Mouse (Mus musculus): ENCODE measurements around the gene Cse1l. TPM values are rescaled to one million over a fixed set of nuclear protein-coding genes. Genes with fewer than 3 reads are reported as not detected.

Cse1l gene
- polyA plus RNA-seq, 1 experiment from 2014 or later = 169 TPM

DNA sequence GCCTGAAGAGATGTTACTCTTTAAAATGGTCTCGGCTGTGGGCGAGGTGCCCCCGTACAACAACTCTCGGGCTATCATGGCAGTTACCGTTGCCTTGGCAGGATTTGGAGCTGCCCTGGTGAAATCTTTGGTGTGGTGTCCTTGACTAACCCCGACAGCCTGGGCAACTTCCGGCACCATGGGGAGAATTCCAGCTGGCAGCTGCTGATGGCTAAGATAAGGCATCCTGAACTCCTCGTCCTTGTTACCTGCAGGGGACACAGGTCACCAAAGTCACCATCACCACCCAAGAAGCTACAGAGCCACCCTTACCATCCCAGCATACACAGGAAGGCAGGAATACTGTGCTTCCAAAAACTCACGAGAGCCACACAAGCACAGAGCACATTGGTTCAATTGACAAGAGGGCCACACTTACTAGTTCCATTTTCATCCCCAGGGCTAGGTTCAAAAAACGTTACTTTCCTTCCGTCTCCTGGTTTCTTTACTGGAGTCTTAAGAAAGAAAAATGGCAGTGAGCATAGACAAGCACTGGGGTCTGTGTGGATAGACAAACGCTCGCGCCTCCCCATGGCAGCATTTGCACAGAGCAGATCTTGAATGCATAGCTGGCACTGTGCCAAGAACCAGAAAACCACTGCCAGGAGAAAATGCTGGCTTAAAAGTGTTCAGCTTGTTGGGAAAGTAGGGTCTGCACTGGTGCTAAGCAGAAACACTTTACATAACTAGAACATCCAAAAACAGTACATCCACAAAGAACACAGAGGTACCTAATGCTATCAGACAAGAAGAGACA lies 45.2 kb downstream of the Cse1l start:
- no peak overlapping the region for H3K27ac ChIP-seq (replicated peaks)
- H3K27me3 ChIP-seq = no peaks in the 10 kb centered on the region
- H3K9ac ChIP-seq (replicated peaks) = no peak overlapping the region
- H3K36me3 ChIP-seq = peaks cover 94% of the 10 kb centered on the region
- no peak for ATAC-seq (ENCODE audit: low FRiP score, low read depth)
- no peaks in the 10 kb centered on the region for H3K4me1 ChIP-seq
- H3K4me3 ChIP-seq = no peak overlapping the region
- 85% methylated on average over 14 of the region's 14 CpGs for WGBS
- no peak overlapping the region for H3K4me2 ChIP-seq (replicated peaks)
- H3K9me3 ChIP-seq = no peaks in the 10 kb centered on the region

- Histone ChIP-seq H3K27me3 (no peaks in the 10 kb centered on the region), H3K4me3 (no peak overlapping the region), H3K36me3 (peaks cover 93% of the 10 kb centered on the region), H3K27ac (replicated peaks) (no peak overlapping the region), H3K4me2 (replicated peaks) (no peak overlapping the region), H3K9me3 (no peaks in the 10 kb centered on the region), H3K9ac (replicated peaks) (no peak overlapping the region), H3K4me1 (no peaks in the 10 kb centered on the region)
- WGBS = 79% methylated on average over 6 of the region's 6 CpGs
- ATAC-seq (ENCODE audit: low FRiP score, low read depth) = no peak
These were observed 46.3 kb downstream of the Cse1l start for GRCm38 (mm10) chr2:166952151-166952550.

DNA sequence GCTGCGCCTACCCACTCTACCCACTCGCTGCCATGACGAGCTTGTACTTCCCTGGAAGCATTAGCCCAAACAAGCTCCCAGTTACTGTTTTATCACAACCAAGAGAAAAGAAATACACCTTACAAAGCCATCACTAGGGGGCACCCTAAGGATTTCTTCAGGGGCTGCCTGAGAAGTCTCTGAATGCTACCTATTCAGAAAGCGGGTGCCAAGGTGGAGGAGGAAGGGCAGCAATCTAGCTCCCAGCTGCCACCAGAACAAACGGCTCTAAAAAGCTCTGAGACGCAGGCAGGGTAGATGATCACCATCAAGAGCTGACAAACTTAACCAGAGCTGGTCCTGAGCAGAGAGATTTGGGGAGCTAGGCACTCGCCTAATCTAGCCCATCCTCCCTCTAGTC lies 51.0 kb downstream of the Cse1l start:
- H3K36me3 ChIP-seq = peaks cover 81% of the 10 kb centered on the region
- no peak overlapping the region for H3K4me3 ChIP-seq
- H3K9me3 ChIP-seq = no peaks in the 10 kb centered on the region
- no peaks in the 10 kb centered on the region for H3K4me1 ChIP-seq
- H3K9ac ChIP-seq (replicated peaks) = no peak overlapping the region
- no peak overlapping the region for H3K4me2 ChIP-seq (replicated peaks)
- H3K27me3 ChIP-seq = no peaks in the 10 kb centered on the region
- 65% methylated on average over 7 of the region's 7 CpGs for WGBS
- ATAC-seq (ENCODE audit: low FRiP score, low read depth) = no peak
- H3K27ac ChIP-seq (replicated peaks) = no peak overlapping the region

- no peak for ATAC-seq (ENCODE audit: low FRiP score, low read depth)
- Histone ChIP-seq H3K36me3 (peaks cover 53% of the 10 kb centered on the region), H3K9ac (replicated peaks) (no peak overlapping the region), H3K9me3 (no peaks in the 10 kb centered on the region), H3K27ac (replicated peaks) (no peak overlapping the region), H3K4me1 (no peaks in the 10 kb centered on the region), H3K4me2 (replicated peaks) (no peak overlapping the region), H3K4me3 (no peak overlapping the region), H3K27me3 (no peaks in the 10 kb centered on the region)
- 91% methylated on average over 8 of the region's 8 CpGs for WGBS
These were observed 54.9 kb downstream of the Cse1l start for GRCm38 (mm10) chr2:166960648-166961330.

- no peak for ATAC-seq (ENCODE audit: low FRiP score, low read depth)
- Histone ChIP-seq H3K4me3 (no peak overlapping the region), H3K27me3 (no peaks in the 10 kb centered on the region), H3K9me3 (no peaks in the 10 kb centered on the region), H3K4me1 (no peaks in the 10 kb centered on the region), H3K9ac (replicated peaks) (no peak overlapping the region), H3K27ac (replicated peaks) (no peak overlapping the region), H3K36me3 (peaks cover 36% of the 10 kb centered on the region), H3K4me2 (replicated peaks) (no peak overlapping the region)
- WGBS = 89% methylated on average over 8 of the region's 8 CpGs
These were observed 57.4 kb downstream of the Cse1l start for GRCm38 (mm10) chr2:166963257-166963656.

DNA sequence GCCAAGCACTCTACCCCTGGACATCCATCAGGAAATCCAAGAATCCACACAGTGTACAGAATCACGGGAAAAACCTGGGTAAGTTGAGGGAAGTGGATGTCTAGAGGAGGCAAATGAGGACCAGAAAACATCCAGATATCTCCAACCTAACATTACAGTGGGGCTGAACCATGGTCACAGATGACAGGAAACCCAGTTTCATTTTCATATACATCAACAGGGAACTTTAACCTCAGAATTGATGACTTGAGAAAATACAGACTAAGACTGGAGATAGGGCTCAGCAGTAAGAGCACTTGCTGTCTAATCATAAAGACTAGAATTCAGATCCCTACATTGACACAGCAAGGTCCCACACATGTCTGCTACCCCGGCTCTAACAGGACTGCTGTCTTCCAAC lies 58.9 kb downstream of the Cse1l start:
- Histone ChIP-seq H3K4me3 (no peak overlapping the region), H3K27me3 (no peaks in the 10 kb centered on the region), H3K4me1 (no peaks in the 10 kb centered on the region), H3K9ac (replicated peaks) (no peak overlapping the region), H3K9me3 (no peaks in the 10 kb centered on the region), H3K4me2 (replicated peaks) (no peak overlapping the region), H3K27ac (replicated peaks) (no peak overlapping the region), H3K36me3 (peaks cover 21% of the 10 kb centered on the region)
- no peak for ATAC-seq (ENCODE audit: low FRiP score, low read depth)
- WGBS = 95% methylated on average over 2 of the region's 2 CpGs

- Histone ChIP-seq H3K36me3 (no peaks in the 10 kb centered on the region), H3K27ac (replicated peaks) (no peak overlapping the region), H3K4me3 (no peak overlapping the region), H3K27me3 (no peaks in the 10 kb centered on the region), H3K4me2 (replicated peaks) (no peak overlapping the region), H3K4me1 (peaks cover 7% of the 10 kb centered on the region; the same call in 1 of the 2 replicates), H3K9ac (replicated peaks) (no peak overlapping the region), H3K9me3 (no peaks in the 10 kb centered on the region)
- ATAC-seq (ENCODE audit: low FRiP score, low read depth) = no peak
- 88% methylated on average over 1 of the region's 1 CpGs for WGBS
These were observed 67.3 kb downstream of the Cse1l start for GRCm38 (mm10) chr2:166973153-166973552.

- H3K27me3 ChIP-seq = no peaks in the 10 kb centered on the region
- no peaks in the 10 kb centered on the region for H3K36me3 ChIP-seq
- H3K4me2 ChIP-seq (replicated peaks) = no peak overlapping the region
- H3K9me3 ChIP-seq = no peaks in the 10 kb centered on the region
- H3K4me1 ChIP-seq = peaks cover 7% of the 10 kb centered on the region; the same call in 1 of the 2 replicates
- 85% methylated on average over 6 of the region's 6 CpGs for WGBS
- no peak overlapping the region for H3K4me3 ChIP-seq
- no peak overlapping the region for H3K27ac ChIP-seq (replicated peaks)
- ATAC-seq (ENCODE audit: low FRiP score, low read depth) = no peak
- no peak overlapping the region for H3K9ac ChIP-seq (replicated peaks)
These were observed 68.5 kb downstream of the Cse1l start for GRCm38 (mm10) chr2:166974177-166974872.

DNA sequence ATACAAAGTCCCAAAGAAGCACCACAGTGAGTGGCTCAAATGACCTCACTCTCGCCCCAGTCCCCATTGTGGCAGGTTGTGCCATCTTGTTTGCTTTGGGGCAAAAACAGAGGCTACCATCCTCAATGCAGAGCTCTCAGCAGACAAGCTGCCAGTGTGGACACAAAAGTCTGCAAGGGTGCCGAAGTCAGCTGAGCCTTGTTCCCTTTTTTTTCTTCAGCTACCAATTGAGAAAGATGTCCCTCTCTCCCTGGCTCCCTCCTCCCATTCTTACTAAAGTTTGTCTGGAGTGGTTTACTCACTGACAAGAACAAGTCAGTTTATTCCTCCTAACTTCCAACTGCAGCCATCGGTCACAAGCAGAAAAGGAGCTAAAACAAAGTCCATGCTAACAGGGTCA lies 70.5 kb downstream of the Cse1l start:
- Histone ChIP-seq H3K4me1 (peaks cover 7% of the 10 kb centered on the region; the same call in 1 of the 2 replicates), H3K27me3 (no peaks in the 10 kb centered on the region), H3K36me3 (no peaks in the 10 kb centered on the region), H3K4me3 (no peak overlapping the region), H3K27ac (replicated peaks) (no peak overlapping the region), H3K9me3 (no peaks in the 10 kb centered on the region), H3K9ac (replicated peaks) (no peak overlapping the region), H3K4me2 (replicated peaks) (no peak overlapping the region)
- WGBS = 81% methylated on average over 3 of the region's 3 CpGs
- ATAC-seq (ENCODE audit: low FRiP score, low read depth) = no peak

GRCm38 (mm10) chr2:166977490-166977889 lies 71.7 kb downstream of the Cse1l start:
- peaks cover 7% of the 10 kb centered on the region; the same call in 1 of the 2 replicates for H3K4me1 ChIP-seq
- H3K9me3 ChIP-seq = no peaks in the 10 kb centered on the region
- no peak overlapping the region for H3K4me3 ChIP-seq
- WGBS = 82% methylated on average over 3 of the region's 3 CpGs
- no peak for ATAC-seq (ENCODE audit: low FRiP score, low read depth)
- H3K27me3 ChIP-seq = no peaks in the 10 kb centered on the region
- no peak overlapping the region for H3K9ac ChIP-seq (replicated peaks)
- no peak overlapping the region for H3K4me2 ChIP-seq (replicated peaks)
- no peaks in the 10 kb centered on the region for H3K36me3 ChIP-seq
- no peak overlapping the region for H3K27ac ChIP-seq (replicated peaks)

DNA sequence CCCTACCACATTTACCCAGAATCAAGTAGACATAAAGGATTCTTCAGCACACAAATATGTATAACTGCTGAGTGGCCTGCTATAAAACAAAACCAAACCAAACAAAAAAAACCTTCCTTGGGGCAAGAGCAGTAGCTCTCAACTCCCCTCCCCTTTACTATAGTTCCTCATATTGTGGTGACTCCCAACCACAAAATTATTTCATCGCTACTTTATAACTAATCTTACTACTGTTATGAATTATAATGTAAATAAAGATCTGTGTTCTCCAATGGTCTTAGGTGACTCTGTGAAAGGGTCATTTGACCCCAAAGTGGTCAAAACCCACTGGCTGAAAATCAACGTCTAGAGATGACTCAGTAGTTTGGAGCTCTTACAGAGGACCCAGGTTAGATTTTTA lies 74.3 kb downstream of the Cse1l start:
- no peak for ATAC-seq (ENCODE audit: low FRiP score, low read depth)
- Histone ChIP-seq H3K4me3 (no peak overlapping the region), H3K9me3 (no peaks in the 10 kb centered on the region), H3K36me3 (no peaks in the 10 kb centered on the region), H3K4me1 (peaks cover 7% of the 10 kb centered on the region; the same call in 1 of the 2 replicates), H3K9ac (replicated peaks) (no peak overlapping the region), H3K4me2 (replicated peaks) (no peak overlapping the region), H3K27ac (replicated peaks) (no peak overlapping the region), H3K27me3 (no peaks in the 10 kb centered on the region)
- 92% methylated on average over 2 of the region's 2 CpGs for WGBS

GRCm38 (mm10) chr2:166983351-166983894 lies 77.6 kb downstream of the Cse1l start:
- Histone ChIP-seq H3K9me3 (no peaks in the 10 kb centered on the region), H3K4me2 (replicated peaks) (no peak overlapping the region), H3K4me1 (no peaks in the 10 kb centered on the region), H3K27me3 (no peaks in the 10 kb centered on the region), H3K36me3 (no peaks in the 10 kb centered on the region), H3K9ac (replicated peaks) (no peak overlapping the region), H3K4me3 (no peak overlapping the region), H3K27ac (replicated peaks) (no peak overlapping the region)
- 88% methylated on average over 4 of the region's 4 CpGs for WGBS
- no peak for ATAC-seq (ENCODE audit: low FRiP score, low read depth)

Measured in midbrain, embryonic 12.5 days (tissue).